Mouse (Mus musculus) kidney, postnatal 0 days (tissue): ENCODE results near the gene Hif1an. TPM values are rescaled to one million over a fixed set of nuclear protein-coding genes. Genes with fewer than 3 reads are reported as not detected.

Experiments used
- ATAC-seq: fragments of 200-750 bp; cut with Nextera tagmentation; replicated peaks from 2 replicates; pipeline ENCODE4 v1.8.0; 2017; ENCODE audit warnings: low read depth, moderate number of reproducible peaks, moderate TSS enrichment, moderate library complexity; ENCODE audit not compliant: low FRiP score
- DNase-seq: peaks from one replicate; pipeline ENCODE4 v3.0.0-alpha.2; 2016; ENCODE audit warnings: low spot score
- H3K27ac ChIP-seq: fragments of 300-500 bp; sonication (generic); 2 replicates; pipeline ENCODE4 v1.5.1; 2014; ENCODE audit warnings: mild to moderate bottlenecking
- H3K27me3 ChIP-seq: fragments of 300-500 bp; sonication (generic); 2 replicates; pipeline ENCODE4 v1.6.1; 2014; ENCODE audit warnings: low read length, mixed read lengths; ENCODE audit not compliant: insufficient read depth
- H3K36me3 ChIP-seq: fragments of 300-500 bp; sonication (generic); 2 replicates; pipeline ENCODE4 v1.6.1; 2014; ENCODE audit warnings: low read length, mixed read lengths; ENCODE audit not compliant: insufficient read depth
- H3K4me1 ChIP-seq: fragments of 300-500 bp; sonication (generic); replicated peaks from 2 replicates; pipeline ENCODE4 v1.6.1; 2014; ENCODE audit warnings: antibody characterized with exemption, low read length, mixed read lengths; ENCODE audit not compliant: insufficient read depth
- H3K4me2 ChIP-seq: fragments of 300-500 bp; sonication (generic); 2 replicates; pipeline ENCODE4 v1.6.1; 2014; ENCODE audit warnings: mild to moderate bottlenecking, low read length, moderate library complexity, mixed read lengths
- H3K4me3 ChIP-seq: fragments of 300-500 bp; sonication (generic); replicated peaks from 2 replicates; pipeline ENCODE4 v1.5.1; 2014; ENCODE audit warnings: low read depth, low read length
- H3K9ac ChIP-seq: fragments of 300-500 bp; sonication (generic); 2 replicates; pipeline ENCODE4 v1.6.1; 2014; ENCODE audit warnings: low read depth, low read length
- H3K9me3 ChIP-seq: fragments of 300-500 bp; sonication (generic); replicated peaks from 2 replicates; pipeline ENCODE4 v1.6.1; 2016; ENCODE audit warnings: low read length, inconsistent platforms, mixed read lengths
- CTCF ChIP-seq: IDR thresholded peaks from 2 replicates; pipeline ENCODE4 v1.5.1; 2016; ENCODE audit warnings: antibody characterized with exemption, low read depth, mild to moderate bottlenecking, moderate library complexity
- WGBS: fragments of 180-500 bp; shearing (Covaris S2); extraction: QIAGEN DNeasy Blood & Tissue Kit; methylation state at CpG from one replicate; pipeline ENCODE4 v1.1.7; 2014; 5-methylcytosine and 5-hydroxymethylcytosine counted together
- polyA plus RNA-seq: library from polyadenylated mRNA; unstranded; fragments of >200 nt; fragmentation: Nextera tagmentation; extraction: Ambion mirVana; gene quantifications from 2 replicates; pipeline ENCODE4 v1.2.1, GENCODE M21; 2015

Gene Hif1an
- polyA plus RNA-seq, 1 experiment from 2014 or later = 16.4 TPM

GRCm38 (mm10) chr19:44618166-44618565 lies 55.5 kb downstream of the Hif1an start:
- 42% methylated on average over 7 of the region's 7 CpGs for WGBS
- DNase-seq (no peak), ATAC-seq (no peak)
- Histone ChIP-seq H3K9ac (no peak overlapping the region), H3K27me3 (no peaks in the 10 kb centered on the region), H3K36me3 (no peaks in the 10 kb centered on the region), H3K9me3 (no peaks in the 10 kb centered on the region), H3K4me1 (no peaks in the 10 kb centered on the region), H3K4me3 (no peak overlapping the region), H3K27ac (no peak overlapping the region), H3K4me2 (no peak overlapping the region)
- no peak for TF ChIP-seq CTCF

Other genes starting within 250 kb of the Hif1an start
- 0.12 and 0.18 TPM in 2 replicates for gene Scd4, start 229.8 kb upstream of the Hif1an start, polyA plus RNA-seq
- gene Scd1, start 155.0 kb upstream of the Hif1an start, polyA plus RNA-seq = 2.0 and 2.2 TPM in 2 replicates
- 0.88 and 1.8 TPM in 2 replicates for gene Wnt8b, start 69.4 kb upstream of the Hif1an start, polyA plus RNA-seq
- 1.0 and 1.2 TPM in 2 replicates for gene Sec31b, start 17.0 kb upstream of the Hif1an start, polyA plus RNA-seq
- 1.2 TPM in 1 of 2 replicates, not detected in the other for gene Gm20538, start 10.0 kb upstream of the Hif1an start, polyA plus RNA-seq
- gene Ndufb8, start 7.4 kb upstream of the Hif1an start, polyA plus RNA-seq = 963 and 1,015 TPM in 2 replicates
- 27.4 and 29.6 TPM in 2 replicates for gene Pax2, start 193.2 kb downstream of the Hif1an start, polyA plus RNA-seq